Comparison of ENCODE assay signal across 8 mouse cellular contexts in genomic region chr15:80945851-80946250, GRCm38 (mm10). TPM values are rescaled to one million over a fixed set of nuclear protein-coding genes. Genes with fewer than 3 reads are reported as not detected.
DNase-seq lines count a peak whose midpoint lies in the region; ATAC-seq and TF ChIP-seq lines count a peak whose summit lies in the region.

No protein-coding gene starts in this region.

- no peak for ATAC-seq in frontal cortex, adult (ENCODE audit: low TSS enrichment)

- no peak overlapping the region for H3ac ChIP-seq in C2C12 (ENCODE audit: control insufficient read depth, insufficient read length, low read depth)

- intact Hi-C loops in left cerebral cortex, postnatal 36 days (cut with DNase I): loop anchor here (5.0 kb wide), 1 partner anchor 239 kb away; no protein-coding TSS in a partner anchor

- H3K27ac ChIP-seq in spleen, adult 2 months (ENCODE audit: insufficient read depth, low read length): no peak overlapping the region

- H3K79me3 ChIP-seq in C2C12 (ENCODE audit: low read depth): peaks cover 24% of the 10 kb centered on the region

- DNase-seq in heart, postnatal 4 days: peak; percentile 33
- DNase-seq in heart, adult 8-10 months (ENCODE audit: low spot score): no peak
- DNase-seq in ZHBTc4 (ENCODE audit: low read depth, low spot score): peak; percentile 67
- peak; percentile 42 for DNase-seq in kidney, postnatal 14 days
- DNase-seq in spleen, adult 2 months (ENCODE audit: low read depth in 1 of 2, low spot score in 2 of 2): peak; percentile 38 to 46
- DNase-seq in left cerebral cortex, postnatal 36 days (ENCODE audit: low spot score in 2 of 2): no peak

- H3K79me2 ChIP-seq in C2C12 (ENCODE audit: control insufficient read depth, insufficient read depth): peaks cover 26% of the 10 kb centered on the region

- H3K36me3 ChIP-seq in C2C12 (ENCODE audit: control insufficient read depth, insufficient read depth): peaks cover 10% of the 10 kb centered on the region
- no peaks in the 10 kb centered on the region; the same call in 1 of the 2 replicates for H3K36me3 ChIP-seq in spleen, adult 2 months (ENCODE audit: control insufficient read depth, insufficient read depth, low read length)

- peak; percentile 6 for TF ChIP-seq CTCF in C2C12 (IDR thresholded peaks at IDR 0.05; ENCODE audit: control insufficient read depth, insufficient read depth, insufficient read length)
- TF ChIP-seq CTCF in spleen, adult 2 months (IDR thresholded peaks at IDR 0.05; ENCODE audit: extremely low read depth, insufficient read depth, insufficient read length, insufficient replicate concordance): peak; percentile 36; the same call in 1 of the 2 replicates

- H3K27me3 ChIP-seq in C2C12 (ENCODE audit: control insufficient read depth, insufficient read depth, insufficient read length): no peaks in the 10 kb centered on the region
- H3K27me3 ChIP-seq in spleen, adult 2 months (ENCODE audit: control insufficient read depth, insufficient read depth, low read length): no peaks in the 10 kb centered on the region

- WGBS in spleen, adult 2 months: 29% methylated on average over 3 of the region's 3 CpGs

- TF ChIP-seq POLR2A in spleen, adult 2 months (IDR thresholded peaks at IDR 0.05; ENCODE audit: low read depth, low read length): no peak

- no peak overlapping the region for H3K4me3 ChIP-seq in C2C12 (ENCODE audit: insufficient read depth, poor library complexity, severe bottlenecking)
- H3K4me3 ChIP-seq in spleen, adult 2 months (ENCODE audit: extremely low read depth, insufficient read depth, insufficient read length): no peak overlapping the region

- peaks cover 10% of the 10 kb centered on the region for H3K4me1 ChIP-seq in spleen, adult 2 months (ENCODE audit: control insufficient read depth, insufficient read depth, insufficient read length)

TF ChIP-seq in C2C12, 6 proteins besides CTCF, POLR2A, EP300 and RAD21:
- no peak for TF ChIP-seq FOSL1 (IDR thresholded peaks at IDR 0.05; ENCODE audit: insufficient read depth, low read length, poor library complexity, severe bottlenecking)

RNA-seq across cellular contexts. Expression of gene Adsl, which starts 2.4 kb away (rescaled TPM):
- 10 to 100 TPM; 86.7 to 91.9 TPM for total RNA-seq in heart, postnatal 4 days (2021)
- 10 to 100 TPM; 73.6 to 84.8 (median 76.1) TPM for total RNA-seq in heart, adult 8-10 months (2022)
- 174 TPM for polyA plus RNA-seq in C2C12 (2012; fragmentation: generic; extraction: Trizol)
- polyA plus RNA-seq in spleen, adult 2 months (2012; rRNA removed): 43.1 and 46.0 TPM in 2 replicates
- 10 to 100 TPM; 29.4 to 30.5 TPM for total RNA-seq in left cerebral cortex, postnatal 36 days (2021)

RNA-seq across cellular contexts. Expression of gene Sgsm3, which starts 31.7 kb away (rescaled TPM):
- 10 to 100 TPM; 10.3 to 10.8 TPM for total RNA-seq in heart, postnatal 4 days (2021)
- total RNA-seq in heart, adult 8-10 months (2022): 10 to 100 TPM; 11.0 to 14.6 (median 11.7) TPM
- 27.0 TPM for polyA plus RNA-seq in C2C12 (2012; fragmentation: generic; extraction: Trizol)
- 12.6 and 13.8 TPM in 2 replicates for polyA plus RNA-seq in spleen, adult 2 months (2012; rRNA removed)
- total RNA-seq in left cerebral cortex, postnatal 36 days (2021): 10 to 100 TPM; 87.8 to 97.0 TPM

Comparison
In these comparisons a context has a peak if more than half of its experiments do, and no peak if none do; other contexts are left out.
1. DNase-seq: peak in heart, postnatal 4 days (single experiment), ZHBTc4 (single experiment), kidney, postnatal 14 days (single experiment) and spleen, adult 2 months (2 of 2); none in heart, adult 8-10 months (single experiment) and left cerebral cortex, postnatal 36 days (0 of 2).
2. RNA of gene Sgsm3, which starts 31.7 kb away (total RNA-seq): 87.8 to 97.0 TPM in left cerebral cortex, postnatal 36 days; 11.0 to 14.6 TPM in heart, adult 8-10 months and 10.3 to 10.8 TPM in heart, postnatal 4 days; every median in the first group is over 4 times any median in the second.